Mouse (Mus musculus) ES-Bruce4 (cell line): ENCODE data around the gene Fbxl18. TPM values are rescaled to one million over a fixed set of nuclear protein-coding genes. Genes with fewer than 3 reads are reported as not detected.
"Not testable (repeated sequence)": the region's sequence is repeated elsewhere in the genome, so short reads cannot be mapped to it uniquely, and the experiment has no call there.

Experiments
- H3K27ac ChIP-seq: 2 replicates; pipeline ENCODE4 v1.5.1; 2012; ENCODE audit warnings: low read length, inconsistent platforms; ENCODE audit not compliant: insufficient read depth
- H3K27me3 ChIP-seq: 2 replicates; pipeline ENCODE4 v1.6.1; 2012; ENCODE audit warnings: mild to moderate bottlenecking, low read length, inconsistent platforms; ENCODE audit not compliant: control insufficient read depth, poor library complexity, insufficient read depth, severe bottlenecking
- H3K36me3 ChIP-seq: 2 replicates; pipeline ENCODE4 v1.6.1; 2012; ENCODE audit warnings: inconsistent platforms, mild to moderate bottlenecking, low read length, moderate library complexity; ENCODE audit not compliant: control insufficient read depth, poor library complexity, insufficient read depth, severe bottlenecking
- H3K4me1 ChIP-seq: one replicate; pipeline ENCODE4 v1.8.1; 2011; ENCODE audit warnings: low read length; ENCODE audit not compliant: control insufficient read depth, insufficient read depth
- H3K4me3 ChIP-seq: 2 replicates; pipeline ENCODE4 v1.5.1; 2011; ENCODE audit warnings: low read depth, mild to moderate bottlenecking, low read length
- H3K9ac ChIP-seq: 2 replicates; pipeline ENCODE4 v1.6.1; 2012; ENCODE audit warnings: low read depth, mild to moderate bottlenecking, inconsistent platforms; ENCODE audit not compliant: poor library complexity, severe bottlenecking
- H3K9me3 ChIP-seq: replicated peaks from 2 replicates; pipeline ENCODE4 v1.6.1; 2012; ENCODE audit warnings: mild to moderate bottlenecking, low read length, inconsistent platforms; ENCODE audit not compliant: control insufficient read depth, poor library complexity, insufficient read depth, severe bottlenecking
- CTCF ChIP-seq: IDR thresholded peaks from one replicate; pipeline ENCODE4 v1.8.1; 2011; ENCODE audit warnings: low read depth, low read length
- EP300 ChIP-seq: IDR thresholded peaks from 2 replicates; pipeline ENCODE4 v1.6.1; 2011; ENCODE audit warnings: low read depth, low read length; ENCODE audit not compliant: insufficient read depth
- POLR2A ChIP-seq: IDR thresholded peaks from one replicate; pipeline ENCODE4 v1.8.1; 2011; ENCODE audit warnings: low read length; ENCODE audit not compliant: insufficient read depth
- polyA plus RNA-seq: library from polyadenylated mRNA; stranded (reverse); fragments of >200 nt; gene quantifications from 2 replicates; pipeline ENCODE4 v1.2.4, GENCODE M21; 2011; ENCODE audit warnings: low read depth; ENCODE audit not compliant: missing spikeins, insufficient read depth, insufficient read length

Gene Fbxl18
- polyA plus RNA-seq, 1 experiment = 19.3 TPM

GRCm38 (mm10) chr5:142899057-142899601 lies 3.9 kb upstream of the Fbxl18 start:
- no peak overlapping the region for H3K9ac ChIP-seq
- no peak overlapping the region for H3K27ac ChIP-seq
- TF ChIP-seq POLR2A (no peak), EP300 (no peak), CTCF (no peak)
- no peaks in the 10 kb centered on the region for H3K9me3 ChIP-seq
- H3K4me1 ChIP-seq = no peaks in the 10 kb centered on the region
- H3K4me3 ChIP-seq = no peak overlapping the region
- no peaks in the 10 kb centered on the region for H3K27me3 ChIP-seq
- H3K36me3 ChIP-seq = peaks cover 22% of the 10 kb centered on the region

- no peak overlapping the region for H3K4me3 ChIP-seq
- no peaks in the 10 kb centered on the region for H3K27me3 ChIP-seq
- no peaks in the 10 kb centered on the region for H3K9me3 ChIP-seq
- H3K27ac ChIP-seq = no peak overlapping the region
- peaks cover 14% of the 10 kb centered on the region for H3K36me3 ChIP-seq
- no peak overlapping the region for H3K9ac ChIP-seq
- H3K4me1 ChIP-seq = no peaks in the 10 kb centered on the region
- TF ChIP-seq EP300 = no peak
- no peak for TF ChIP-seq CTCF
- no peak for TF ChIP-seq POLR2A
These were observed 3.1 kb upstream of the Fbxl18 start for GRCm38 (mm10) chr5:142898316-142898715.

GRCm38 (mm10) chr5:142897568-142898248 lies 2.5 kb upstream of the Fbxl18 start:
- Histone ChIP-seq H3K27ac (no peak overlapping the region), H3K4me3 (no peak overlapping the region), H3K9me3 (no peaks in the 10 kb centered on the region), H3K27me3 (no peaks in the 10 kb centered on the region), H3K36me3 (peaks cover 8% of the 10 kb centered on the region), H3K9ac (no peak overlapping the region), H3K4me1 (no peaks in the 10 kb centered on the region)
- TF ChIP-seq POLR2A (no peak), CTCF (no peak), EP300 (no peak)

- H3K9me3 ChIP-seq = no peaks in the 10 kb centered on the region
- no peak for TF ChIP-seq POLR2A
- TF ChIP-seq EP300 = no peak
- no peak for TF ChIP-seq CTCF
- no peak overlapping the region for H3K4me3 ChIP-seq
- no peak overlapping the region for H3K9ac ChIP-seq
- no peak overlapping the region for H3K27ac ChIP-seq
- 0 out of 2 replicates have a peak, but pooled peaks cover 2% of the 10 kb centered on the region for H3K36me3 ChIP-seq
- H3K27me3 ChIP-seq = no peaks in the 10 kb centered on the region
- no peaks in the 10 kb centered on the region for H3K4me1 ChIP-seq
These were observed 1.5 kb upstream of the Fbxl18 start for GRCm38 (mm10) chr5:142896713-142897112.

- TF ChIP-seq POLR2A (no peak), CTCF (no peak), EP300 (no peak)
- Histone ChIP-seq H3K4me3 (no peak overlapping the region), H3K9me3 (no peaks in the 10 kb centered on the region)
These were observed 971 bp upstream of the Fbxl18 start for GRCm38 (mm10) chr5:142896192-142896591.

GRCm38 (mm10) chr5:142891396-142891795 lies 3.8 kb downstream of the Fbxl18 start:
- Histone ChIP-seq H3K9me3 (no peaks in the 10 kb centered on the region), H3K36me3 (no peaks in the 10 kb centered on the region), H3K27ac (no peak overlapping the region), H3K9ac (no peak overlapping the region), H3K4me3 (no peak overlapping the region), H3K4me1 (no peaks in the 10 kb centered on the region), H3K27me3 (no peaks in the 10 kb centered on the region)
- TF ChIP-seq POLR2A (no peak), CTCF (no peak), EP300 (no peak)

More at GRCm38 (mm10) chr5:142896192-142896591, 971 bp upstream of the Fbxl18 start:
- Histone ChIP-seq H3K27me3 (no peaks in the 10 kb centered on the region), H3K4me1 (no peaks in the 10 kb centered on the region), H3K27ac (no peak overlapping the region), H3K36me3 (0 out of 2 replicates have a peak, but pooled peaks cover 2% of the 10 kb centered on the region), H3K9ac (no peak overlapping the region)

GRCm38 (mm10) chr5:142887533-142887932 lies 7.7 kb downstream of the Fbxl18 start:
- not testable (repeated sequence) for H3K9me3 ChIP-seq, H3K4me1 ChIP-seq, H3K36me3 ChIP-seq, H3K9ac ChIP-seq, H3K4me3 ChIP-seq, H3K27ac ChIP-seq, H3K27me3 ChIP-seq
